Mouse (Mus musculus): ENCODE measurements around the gene Zfp341. TPM values are rescaled to one million over a fixed set of nuclear protein-coding genes. Genes with fewer than 3 reads are reported as not detected.

The Zfp341 gene
- 1 to 10 TPM; 2.2 to 2.3 TPM for total RNA-seq (2021)
- long read RNA-seq, experiment 1, partial matches to known transcripts, result 1 of 2 reads
- long read RNA-seq, experiment 1, other reads (novel, unspliced or antisense), result 1 of 2 reads
- long read RNA-seq, experiment 2, partial matches to known transcripts, result 0 of 1 reads
- long read RNA-seq, experiment 2, other reads (novel, unspliced or antisense), result 1 of 1 reads

GRCm38 (mm10) chr2:154613118-154614115 is at the start of gene Zfp341, which contains the start of gene 4930519P11Rik:
Zfp341 (plus strand) TSS chr2:154613297.
4930519P11Rik (minus strand) TSS chr2:154613437.
- peak; percentile 85 to 87 for DNase-seq
- intact Hi-C loops (cut with DNase I), result loop anchor here (5.0 kb wide), 1 partner anchor 201 kb away; no protein-coding TSS in a partner anchor

DNA sequence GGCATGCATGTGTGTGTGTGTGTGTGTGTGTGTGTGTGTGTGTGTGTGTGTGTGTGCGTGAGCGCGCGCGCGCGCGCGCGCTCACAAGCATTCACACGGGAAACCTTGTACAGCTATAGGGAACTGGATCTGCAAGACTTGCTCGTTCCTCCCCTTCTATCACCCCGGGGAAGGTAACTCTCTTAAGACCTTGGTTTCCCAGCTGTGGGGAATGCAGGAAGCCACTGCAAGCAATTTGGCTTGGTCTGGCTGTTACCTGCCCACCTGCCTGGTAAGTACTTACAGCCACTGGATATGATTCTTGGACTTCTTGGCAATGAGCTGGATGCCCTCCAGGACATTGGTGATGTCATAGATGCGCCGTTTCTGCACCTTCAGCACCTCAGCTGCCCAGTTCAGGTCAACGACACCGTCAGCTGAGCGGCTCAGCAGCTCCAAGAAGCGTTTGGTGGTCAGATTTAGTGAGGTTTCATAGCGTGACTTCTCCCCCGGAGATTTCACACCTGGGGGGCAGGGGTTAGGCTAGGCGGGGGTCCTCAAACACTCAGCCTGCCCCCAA is 49.4 kb upstream of the Zfp341 start:
- no peak for DNase-seq
- intact Hi-C loops (cut with DNase I), result no loop called here

DNA sequence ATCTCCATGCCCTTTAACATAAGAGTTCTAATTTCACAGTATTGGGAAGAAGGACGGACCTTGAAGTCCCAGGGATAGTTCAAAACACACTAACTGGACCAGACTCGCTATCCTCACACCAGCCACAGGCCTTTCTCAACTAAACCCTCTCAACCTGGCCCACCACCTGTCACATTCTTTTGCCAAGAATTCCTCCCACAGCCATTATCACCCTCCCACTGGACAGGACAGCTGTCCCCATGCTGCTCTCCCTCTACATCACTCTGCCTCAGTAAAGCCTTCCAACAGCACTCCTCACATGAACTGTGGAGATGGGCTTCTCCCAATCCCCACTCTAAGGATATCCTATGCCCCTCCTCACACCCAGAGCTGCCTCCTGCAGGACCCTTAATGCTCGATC is 47.5 kb upstream of the Zfp341 start:
- intact Hi-C loops (cut with DNase I), result loop anchor here (5.0 kb wide), 1 partner anchor 42 kb away; no protein-coding TSS in a partner anchor
- DNase-seq, result no peak

DNA sequence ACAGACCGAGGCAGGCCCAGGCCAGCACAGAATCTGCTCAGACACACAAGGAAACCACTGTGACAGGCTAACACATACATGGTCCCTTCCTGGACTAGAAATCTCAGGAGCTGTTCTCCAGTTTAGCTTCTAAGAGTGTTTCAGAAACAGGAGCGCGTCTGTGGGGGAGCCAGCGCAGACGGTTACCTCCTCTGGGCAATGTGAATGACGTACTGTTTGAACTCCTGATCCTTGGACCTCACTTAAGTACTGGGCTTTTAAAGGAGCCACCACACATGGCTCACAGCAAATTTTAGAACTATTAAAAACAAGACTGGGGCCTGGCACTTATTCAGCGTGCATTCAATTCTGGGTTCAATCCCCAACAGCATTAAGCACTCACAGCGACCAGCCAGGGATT is 46.5 kb upstream of the Zfp341 start:
- no peak for DNase-seq
- intact Hi-C loops (cut with DNase I), result loop anchor here (5.0 kb wide), 1 partner anchor 41 kb away; no protein-coding TSS in a partner anchor

- DNase-seq, result no peak
- intact Hi-C loops (cut with DNase I), result loop anchor here (5.0 kb wide), 1 partner anchor 40 kb away; no protein-coding TSS in a partner anchor
Observed at GRCm38 (mm10) chr2:154567766-154568165, 45.3 kb upstream of the Zfp341 start.

GRCm38 (mm10) chr2:154568329-154569070 is 44.6 kb upstream of the Zfp341 start:
- intact Hi-C loops (cut with DNase I), result loop anchor here (5.0 kb wide), 1 partner anchor 39 kb away; no protein-coding TSS in a partner anchor
- no peak for DNase-seq

DNA sequence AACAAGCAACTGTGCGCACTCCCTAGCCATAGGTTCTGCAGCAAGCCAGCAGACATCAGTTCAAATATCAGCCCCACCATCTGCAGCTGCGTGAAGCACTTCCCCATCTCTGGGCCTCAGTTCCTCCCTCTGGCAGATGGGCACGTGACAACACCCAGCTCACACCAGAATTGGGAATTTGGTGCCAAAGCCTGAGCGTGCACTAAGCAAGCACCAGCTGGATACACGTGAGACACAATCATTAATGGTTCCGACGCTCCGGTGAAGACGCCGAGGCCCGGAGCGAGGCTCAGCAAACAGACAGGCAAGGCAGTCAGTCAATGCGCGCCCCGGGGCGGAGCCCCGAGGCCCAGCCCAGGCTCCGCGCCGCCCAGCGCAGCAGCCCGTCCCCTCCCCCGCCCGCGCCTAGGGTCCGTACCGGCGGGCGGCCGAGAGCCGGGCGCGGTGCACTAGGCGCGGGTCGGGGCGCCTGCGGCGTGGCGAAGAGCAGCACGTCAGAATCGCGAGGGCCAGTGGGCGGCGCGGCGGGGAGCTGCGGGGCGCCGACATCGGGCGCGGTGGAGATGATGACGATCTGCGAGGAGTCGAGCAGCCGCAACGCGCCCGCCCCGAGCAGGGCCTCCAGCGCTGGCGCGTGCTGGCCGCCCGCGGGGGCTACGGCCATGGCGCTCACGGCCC is 43.9 kb upstream of the Zfp341 start:
- peak; percentile 25 to 64 for DNase-seq
- intact Hi-C loops (cut with DNase I), result loop anchor here (5.0 kb wide), 1 partner anchor 38 kb away; no protein-coding TSS in a partner anchor

DNA sequence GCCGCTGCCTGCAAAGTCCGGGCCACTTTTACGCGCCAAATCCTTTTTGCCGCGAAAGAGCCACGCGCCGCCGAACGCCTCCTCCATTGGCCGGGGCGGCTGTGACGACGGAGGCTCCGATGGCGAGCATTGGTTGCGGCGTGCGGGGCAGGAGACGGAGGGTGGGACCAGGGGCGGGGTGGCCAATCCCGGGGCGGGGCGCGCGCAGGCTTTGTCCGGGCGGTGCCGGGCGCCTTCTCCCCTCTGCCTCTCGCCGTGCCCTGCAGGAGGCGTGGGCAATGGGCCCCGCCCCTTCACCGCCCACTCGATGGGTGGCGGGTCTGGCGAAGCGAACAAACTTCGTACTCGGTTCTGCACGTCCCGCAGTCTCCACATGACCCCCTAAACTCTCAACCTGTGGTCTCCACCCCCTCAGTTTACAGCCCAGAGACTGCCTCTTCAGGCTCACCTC is 43.2 kb upstream of the Zfp341 start, which contains the start of gene E2f1:
Gene E2f1, minus strand, starts transcription at position 57 of the 451 bp plus-strand sequence.
- peak; percentile 88 to 93 for DNase-seq
- intact Hi-C loops (cut with DNase I), result loop anchor here (5.0 kb wide), 1 partner anchor 37 kb away; no protein-coding TSS in a partner anchor

DNA sequence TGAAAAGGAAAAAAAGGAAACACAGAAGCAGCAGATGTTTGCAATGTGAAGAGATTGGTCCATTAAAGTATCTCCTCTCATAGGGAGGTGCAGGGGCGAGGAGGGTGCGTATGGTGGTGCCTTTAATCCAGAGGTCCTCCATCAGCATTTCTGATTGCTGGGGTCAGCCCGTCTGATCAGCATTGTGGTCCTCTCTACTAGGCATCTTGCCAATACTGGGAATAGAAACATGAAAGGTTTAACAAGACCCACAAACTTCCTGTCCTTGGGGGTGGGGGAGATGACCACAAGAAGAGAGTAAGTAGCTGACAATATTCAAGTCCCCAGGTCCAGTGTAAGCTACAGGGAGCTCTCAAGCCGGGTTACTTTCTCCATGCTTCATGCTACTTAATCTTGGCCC is 42.4 kb upstream of the Zfp341 start:
- no peak for DNase-seq
- intact Hi-C loops (cut with DNase I), result no loop called here

- intact Hi-C loops (cut with DNase I), result no loop called here
- DNase-seq, result no peak
Observed at GRCm38 (mm10) chr2:154571266-154571665, 41.8 kb upstream of the Zfp341 start.

- DNase-seq, result no peak
- intact Hi-C loops (cut with DNase I), result no loop called here
Observed at GRCm38 (mm10) chr2:154571976-154572375, 41.1 kb upstream of the Zfp341 start.

GRCm38 (mm10) chr2:154572996-154573395 is 40.1 kb upstream of the Zfp341 start:
- DNase-seq, result no peak
- intact Hi-C loops (cut with DNase I), result no loop called here

GRCm38 (mm10) chr2:154574271-154574670 is 38.8 kb upstream of the Zfp341 start:
- intact Hi-C loops (cut with DNase I), result no loop called here
- no peak for DNase-seq

GRCm38 (mm10) chr2:154576876-154577743 is 36.0 kb upstream of the Zfp341 start:
- intact Hi-C loops (cut with DNase I), result no loop called here
- DNase-seq, result no peak

GRCm38 (mm10) chr2:154577744-154578067 is 35.4 kb upstream of the Zfp341 start:
- no peak for DNase-seq
- intact Hi-C loops (cut with DNase I), result no loop called here

DNA sequence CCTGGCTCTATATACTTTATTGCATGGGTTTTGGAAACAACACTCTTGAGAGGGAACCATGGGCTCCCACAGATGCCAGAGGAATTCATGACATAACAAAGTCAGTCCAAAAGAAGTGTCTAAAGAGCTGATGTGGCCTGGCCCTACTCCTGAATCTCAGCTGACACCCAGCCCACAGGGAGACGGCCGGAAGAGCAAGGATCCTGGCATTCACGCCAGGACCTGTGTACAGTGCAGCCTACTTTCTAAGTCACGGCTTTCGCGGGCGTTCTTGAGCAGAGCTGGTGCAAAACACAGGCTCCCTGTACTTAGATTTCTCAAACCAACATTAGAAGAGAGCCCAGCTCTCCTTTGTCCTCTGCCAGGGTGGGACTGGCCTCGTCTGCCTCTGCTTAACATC is 32.5 kb upstream of the Zfp341 start:
- intact Hi-C loops (cut with DNase I), result no loop called here
- DNase-seq, result peak; percentile 47 to 57

DNA sequence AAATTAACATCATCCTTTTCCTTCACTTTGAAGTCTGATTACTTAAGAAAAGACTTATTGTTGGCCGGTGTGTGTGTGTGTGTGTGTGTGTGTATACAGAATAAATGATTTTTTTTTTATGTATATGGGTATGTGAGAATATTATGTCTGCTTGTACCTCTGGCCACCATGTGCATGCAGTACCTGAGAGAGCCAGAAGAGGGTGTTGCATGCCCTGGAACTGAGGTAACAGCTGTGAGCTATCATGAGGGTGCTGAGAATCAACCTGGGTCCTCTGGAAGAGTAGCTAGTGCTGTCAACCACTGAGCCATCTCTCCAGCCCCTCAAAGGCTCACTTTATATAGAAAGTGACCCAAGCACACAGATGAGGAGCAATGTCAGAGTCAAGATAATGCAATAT is 31.7 kb upstream of the Zfp341 start:
- intact Hi-C loops (cut with DNase I), result no loop called here
- no peak for DNase-seq
